Mouse (Mus musculus) yolk sac, embryonic 10.5 days (tissue): ENCODE measurements around the gene Cog2.

Experiments
- DNase-seq: peaks from one replicate; pipeline ENCODE4 v3.0.0-alpha.2; 2017; ENCODE audit warnings: low spot score

Gene Cog2

DNA sequence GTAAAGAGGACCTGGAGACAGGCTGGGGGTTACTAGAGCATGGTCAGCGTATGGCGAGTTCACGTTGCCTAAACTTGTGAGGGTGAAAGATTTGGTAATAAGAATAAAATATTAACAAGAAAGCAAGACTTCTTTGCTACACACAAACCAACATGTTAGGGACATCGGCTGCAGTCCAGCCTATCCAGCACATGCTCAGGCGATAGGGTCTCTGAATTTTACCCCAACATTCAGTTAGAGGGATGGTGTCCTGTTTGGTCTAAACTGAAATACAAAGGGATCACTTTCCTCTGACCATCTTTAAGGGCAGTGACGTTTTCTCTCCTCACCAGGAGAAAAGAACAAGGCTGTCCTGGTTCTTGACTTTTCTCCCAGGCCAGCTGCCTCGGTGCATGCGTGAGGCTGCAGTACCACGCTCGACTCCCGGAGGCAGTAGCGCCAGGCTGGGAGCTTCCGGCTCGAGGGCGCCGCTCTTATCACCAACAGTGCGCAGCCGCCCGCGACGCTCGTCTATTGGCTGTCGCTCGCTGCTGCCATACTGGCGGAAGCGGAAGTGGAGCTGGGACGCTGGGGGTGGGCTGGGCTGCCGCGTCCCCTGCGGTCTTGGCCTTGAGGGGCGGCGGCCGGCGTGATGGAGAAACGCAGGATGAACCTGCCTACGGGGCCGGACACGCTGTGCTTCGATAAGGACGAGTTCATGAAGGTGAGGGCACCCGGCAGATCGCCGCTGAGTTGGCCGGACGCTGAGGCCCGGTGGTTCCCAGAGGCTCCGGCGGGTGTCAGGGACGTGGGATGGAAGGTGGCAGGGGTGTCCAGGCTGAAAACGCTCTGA is at the start of gene Cog2:
Gene Cog2 (plus strand): TSS at position 519 of the 832 bp plus-strand sequence.
- DNase-seq: peak; percentile 87

- DNase-seq: no peak
These were observed 44.9 kb upstream of the Cog2 start for GRCm38 (mm10) chr8:124475690-124476089.

DNA sequence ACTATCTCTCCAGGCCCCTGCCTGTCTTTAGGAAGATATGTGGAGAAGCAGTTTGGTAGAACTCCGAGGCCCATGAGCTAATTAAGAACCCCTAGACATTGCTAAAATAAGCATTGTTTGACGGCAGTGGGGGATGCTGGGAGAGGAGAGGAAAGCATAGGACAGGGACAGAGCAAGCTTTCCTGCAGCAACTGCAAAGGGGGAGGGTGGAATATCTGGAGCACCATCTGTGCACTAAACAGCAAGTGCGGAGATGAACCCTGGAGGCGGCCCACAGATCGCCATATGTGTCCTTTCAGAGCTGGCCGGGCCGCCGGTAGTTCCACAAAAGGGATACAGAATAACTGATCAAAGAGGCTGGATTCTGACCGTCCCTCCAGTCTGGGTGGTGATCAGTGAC is 43.9 kb upstream of the Cog2 start:
- DNase-seq: no peak

- no peak for DNase-seq
These were observed 41.3 kb upstream of the Cog2 start for GRCm38 (mm10) chr8:124479251-124479650.

- DNase-seq: no peak
These were observed 40.2 kb upstream of the Cog2 start for GRCm38 (mm10) chr8:124480321-124480720.

DNA sequence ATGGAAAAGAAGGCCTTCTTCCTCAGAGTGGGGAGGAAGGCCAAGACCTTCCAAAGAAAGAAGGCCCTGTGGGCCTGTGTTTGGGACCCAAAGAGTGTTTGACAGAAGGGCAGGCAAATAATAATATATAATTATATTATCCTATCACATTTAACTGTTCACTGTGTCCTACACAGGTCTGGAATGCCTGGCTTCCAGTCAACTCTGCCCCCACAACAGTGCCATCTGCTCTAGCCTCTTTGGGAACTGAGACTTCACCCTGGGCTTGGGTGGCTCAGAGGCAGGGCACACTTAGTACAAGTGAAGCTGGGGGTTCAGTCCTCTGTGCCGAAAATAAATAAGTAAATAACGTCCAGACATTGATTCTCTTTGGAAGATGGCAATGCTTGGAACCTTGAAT is 37.8 kb upstream of the Cog2 start:
- DNase-seq: no peak

GRCm38 (mm10) chr8:124483356-124484115 is 37.0 kb upstream of the Cog2 start:
- DNase-seq: no peak

GRCm38 (mm10) chr8:124489311-124489710 is 31.3 kb upstream of the Cog2 start:
- DNase-seq: no peak

GRCm38 (mm10) chr8:124489786-124490185 is 30.8 kb upstream of the Cog2 start:
- no peak for DNase-seq

- DNase-seq: no peak
These were observed 26.2 kb upstream of the Cog2 start for GRCm38 (mm10) chr8:124494397-124494796.

- no peak for DNase-seq
These were observed 25.6 kb upstream of the Cog2 start for GRCm38 (mm10) chr8:124494955-124495354.

DNA sequence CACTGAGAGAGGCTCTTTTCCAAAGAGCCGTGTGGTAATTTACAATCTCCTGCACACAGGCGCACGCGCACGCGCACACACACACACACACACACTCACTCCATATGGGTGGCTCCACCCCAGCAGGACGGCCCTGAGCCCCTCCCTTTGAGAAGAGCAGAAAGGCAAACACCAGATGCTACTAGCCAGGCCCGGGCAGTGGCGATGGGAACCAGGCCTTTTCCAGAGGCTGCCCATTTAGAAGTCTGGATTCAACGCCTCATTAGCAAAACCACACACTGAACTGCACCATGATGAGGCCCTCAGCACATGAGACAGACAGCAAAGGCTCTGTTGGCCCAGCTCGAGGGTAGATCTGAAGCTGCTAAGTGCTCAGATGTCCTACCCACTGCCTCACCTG is 24.9 kb upstream of the Cog2 start:
- DNase-seq: no peak

DNA sequence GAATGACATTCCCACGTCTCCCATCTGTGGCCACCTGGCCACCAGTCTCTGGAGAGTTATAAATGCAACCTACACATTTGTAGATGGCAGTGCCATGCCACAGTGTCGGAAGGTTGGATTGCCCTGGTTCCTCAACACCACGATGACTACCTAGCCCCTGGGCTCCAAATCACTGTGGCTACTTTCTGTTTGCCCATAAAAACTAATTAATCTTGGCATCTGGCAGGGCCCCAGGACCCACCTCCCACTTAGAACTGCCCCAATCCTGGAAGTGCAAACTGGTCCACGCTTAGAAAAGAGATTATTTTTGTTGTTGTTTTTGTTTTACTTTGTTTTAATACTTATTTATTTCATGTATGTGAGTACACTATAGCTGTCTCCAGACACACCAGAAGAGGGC is 24.3 kb upstream of the Cog2 start:
- no peak for DNase-seq

- DNase-seq: no peak
These were observed 23.7 kb upstream of the Cog2 start for GRCm38 (mm10) chr8:124496871-124497270.

- no peak for DNase-seq
These were observed 22.2 kb upstream of the Cog2 start for GRCm38 (mm10) chr8:124498398-124498797.

- peak; percentile 8 for DNase-seq
These were observed 21.2 kb upstream of the Cog2 start for GRCm38 (mm10) chr8:124499236-124499937.

DNA sequence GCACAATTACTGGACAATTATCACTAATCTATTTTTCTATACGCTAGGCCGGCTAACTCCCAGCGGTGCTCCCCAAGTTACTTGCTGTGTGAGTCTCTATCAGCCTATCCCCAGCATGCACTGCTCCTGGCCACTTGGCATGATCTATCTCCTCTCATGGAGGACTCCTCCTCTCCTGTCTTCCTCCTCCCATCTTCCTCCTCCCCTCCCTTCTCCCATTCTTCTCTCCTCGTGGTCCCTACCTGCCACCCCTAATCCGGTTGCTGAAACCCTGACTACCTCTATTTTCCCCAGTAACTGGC is 20.7 kb upstream of the Cog2 start:
- DNase-seq: no peak

- DNase-seq: no peak
These were observed 14.9 kb upstream of the Cog2 start for GRCm38 (mm10) chr8:124505626-124506025.

GRCm38 (mm10) chr8:124507572-124508320 is 12.8 kb upstream of the Cog2 start:
- no peak for DNase-seq

GRCm38 (mm10) chr8:124508321-124508695 is 12.3 kb upstream of the Cog2 start:
- no peak for DNase-seq

- DNase-seq: no peak
These were observed 11.4 kb upstream of the Cog2 start for GRCm38 (mm10) chr8:124509156-124509555.

DNA sequence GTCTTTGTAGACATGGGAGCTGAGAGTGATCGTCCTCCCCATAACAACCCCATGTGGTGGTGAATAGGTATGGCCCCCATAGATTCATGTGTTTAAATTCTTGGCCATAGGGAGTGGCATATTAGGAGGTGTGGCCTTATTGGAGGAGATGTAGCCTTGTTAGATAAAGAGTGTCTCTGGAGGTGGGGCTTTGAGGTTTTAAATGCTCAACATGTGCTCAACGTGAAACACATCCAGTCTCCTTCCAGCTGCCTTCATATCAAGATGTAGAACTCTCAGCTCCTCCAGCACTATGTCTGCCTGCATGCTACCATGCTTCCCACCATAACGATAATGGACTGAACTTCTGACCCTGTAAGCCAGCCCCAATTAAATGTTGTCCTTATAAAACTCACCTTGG is 4.5 kb upstream of the Cog2 start:
- no peak for DNase-seq
